Mouse (Mus musculus): ENCODE measurements at regions not wholly inside any gene's neighbourhood (a gene's known extent, or its start where the extent isn't known, plus 50 kb on each side); places are given as distances from the start of the nearest gene placed in this dataset.

DNA sequence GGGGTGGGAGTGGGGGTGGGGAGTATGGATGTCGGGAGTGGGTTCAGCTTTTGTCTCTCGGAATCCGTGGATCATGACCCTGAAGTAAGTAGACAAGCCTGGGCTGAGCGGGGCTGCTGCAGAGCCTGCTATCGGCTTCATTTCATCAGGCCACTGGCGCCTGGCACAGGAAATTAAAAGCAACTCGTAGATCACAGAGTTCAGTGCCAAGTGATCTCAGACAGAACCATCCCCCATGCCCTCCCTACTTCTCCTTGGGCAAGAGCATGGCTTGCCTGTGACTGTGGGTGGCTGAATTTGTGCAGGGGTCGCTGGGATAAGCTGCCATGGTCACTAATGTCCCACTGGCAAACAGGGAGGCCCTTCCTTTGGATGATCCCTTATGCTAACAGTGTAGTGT is 161.3 kb upstream of the Il12b start:
- H3K27ac ChIP-seq (ENCODE audit: low read length), result no peak overlapping the region
- H3K4me1 ChIP-seq (ENCODE audit: control insufficient read depth, insufficient read depth, low read length), result no peaks in the 10 kb centered on the region
- no peak overlapping the region for H3K4me3 ChIP-seq (ENCODE audit: low read depth, low read length)
- no peak overlapping the region for H3K4me2 ChIP-seq (replicated peaks; ENCODE audit: low read depth, low read length)
- H3K27me3 ChIP-seq (ENCODE audit: control insufficient read depth, insufficient read depth, low read length), result no peaks in the 10 kb centered on the region
- 79% methylated on average over 8 of the region's 8 CpGs for WGBS
- H3K9ac ChIP-seq (replicated peaks; ENCODE audit: low read depth, low read length), result no peak overlapping the region
- H3K9me3 ChIP-seq (ENCODE audit: control insufficient read depth, low read depth, low read length), result no peaks in the 10 kb centered on the region
- no peaks in the 10 kb centered on the region for H3K36me3 ChIP-seq (ENCODE audit: control insufficient read depth, insufficient read depth, low read length)
- no peak for ATAC-seq (ENCODE audit: insufficient number of reproducible peaks, insufficient read depth, low FRiP score, low read depth)

- Histone ChIP-seq H3K4me1 (ENCODE audit: control insufficient read depth, insufficient read depth, low read length) (no peaks in the 10 kb centered on the region), H3K27me3 (ENCODE audit: control insufficient read depth, insufficient read depth, low read length) (no peaks in the 10 kb centered on the region), H3K4me2 (replicated peaks; ENCODE audit: low read depth, low read length) (no peak overlapping the region), H3K9ac (replicated peaks; ENCODE audit: low read depth, low read length) (no peak overlapping the region), H3K9me3 (ENCODE audit: control insufficient read depth, low read depth, low read length) (no peaks in the 10 kb centered on the region), H3K4me3 (ENCODE audit: low read depth, low read length) (no peak overlapping the region), H3K36me3 (ENCODE audit: control insufficient read depth, insufficient read depth, low read length) (no peaks in the 10 kb centered on the region), H3K27ac (ENCODE audit: low read length) (no peak overlapping the region)
- no peak for ATAC-seq (ENCODE audit: insufficient number of reproducible peaks, insufficient read depth, low FRiP score, low read depth)
- 33% methylated on average over 2 of the region's 2 CpGs for WGBS
Measured at GRCm38 (mm10) chr11:44243184-44243583, 156.7 kb upstream of the Il12b start.

DNA sequence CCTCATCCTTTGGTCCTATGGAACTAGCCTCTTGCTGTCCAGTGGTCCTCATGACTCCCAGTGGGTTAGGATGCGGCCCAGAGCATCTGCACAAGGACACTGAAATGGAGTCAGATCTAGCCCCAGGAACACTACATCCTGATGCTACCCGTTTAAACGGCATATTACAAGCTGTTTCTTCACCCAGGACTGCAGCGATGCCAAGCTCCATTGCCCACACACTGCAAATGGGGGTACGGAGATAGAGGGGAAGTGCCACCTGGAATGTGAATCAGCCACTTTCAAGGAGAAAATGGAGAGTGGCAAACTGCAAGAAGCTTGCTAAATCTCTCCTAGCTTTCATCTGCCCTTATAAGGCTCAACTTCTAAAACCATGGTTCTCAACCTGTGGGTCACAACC is 148.0 kb upstream of the Il12b start:
- Histone ChIP-seq H3K9ac (replicated peaks; ENCODE audit: low read depth, low read length) (no peak overlapping the region), H3K4me1 (ENCODE audit: control insufficient read depth, insufficient read depth, low read length) (no peaks in the 10 kb centered on the region), H3K36me3 (ENCODE audit: control insufficient read depth, insufficient read depth, low read length) (no peaks in the 10 kb centered on the region), H3K27me3 (ENCODE audit: control insufficient read depth, insufficient read depth, low read length) (no peaks in the 10 kb centered on the region), H3K27ac (ENCODE audit: low read length) (no peak overlapping the region), H3K9me3 (ENCODE audit: control insufficient read depth, low read depth, low read length) (no peaks in the 10 kb centered on the region), H3K4me3 (ENCODE audit: low read depth, low read length) (no peak overlapping the region), H3K4me2 (replicated peaks; ENCODE audit: low read depth, low read length) (no peak overlapping the region)
- 93% methylated on average over 5 of the region's 5 CpGs for WGBS
- ATAC-seq (ENCODE audit: insufficient number of reproducible peaks, insufficient read depth, low FRiP score, low read depth), result no peak

GRCm38 (mm10) chr11:44260376-44261111 is 139.3 kb upstream of the Il12b start:
- Histone ChIP-seq H3K4me2 (replicated peaks; ENCODE audit: low read depth, low read length) (no peak overlapping the region), H3K36me3 (ENCODE audit: control insufficient read depth, insufficient read depth, low read length) (no peaks in the 10 kb centered on the region), H3K4me1 (ENCODE audit: control insufficient read depth, insufficient read depth, low read length) (no peaks in the 10 kb centered on the region), H3K9ac (replicated peaks; ENCODE audit: low read depth, low read length) (no peak overlapping the region), H3K27ac (ENCODE audit: low read length) (no peak overlapping the region), H3K27me3 (ENCODE audit: control insufficient read depth, insufficient read depth, low read length) (no peaks in the 10 kb centered on the region), H3K9me3 (ENCODE audit: control insufficient read depth, low read depth, low read length) (no peaks in the 10 kb centered on the region), H3K4me3 (ENCODE audit: low read depth, low read length) (no peak overlapping the region)
- no peak for ATAC-seq (ENCODE audit: insufficient number of reproducible peaks, insufficient read depth, low FRiP score, low read depth)
- 84% methylated on average over 10 of the region's 10 CpGs for WGBS

DNA sequence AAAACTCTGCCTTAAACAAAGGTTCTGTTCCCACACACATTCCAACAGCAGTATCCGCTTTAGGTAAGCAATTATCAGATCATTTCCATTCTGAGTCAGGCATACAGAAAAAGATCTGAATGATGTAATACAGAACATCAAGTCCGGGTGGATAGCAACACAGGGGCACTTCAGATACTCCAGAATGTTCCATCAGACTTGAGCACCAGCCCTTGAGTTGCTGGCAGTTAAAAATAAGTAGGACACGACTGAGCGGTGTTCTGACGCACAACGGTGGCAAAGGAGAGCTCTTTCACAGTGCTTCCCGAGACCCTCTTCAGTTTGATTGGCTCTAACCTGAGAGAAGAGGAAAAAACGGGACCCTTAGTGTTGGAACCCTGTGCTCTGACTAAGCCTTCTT is 138.2 kb upstream of the Il12b start:
- no peak overlapping the region for H3K9ac ChIP-seq (replicated peaks; ENCODE audit: low read depth, low read length)
- H3K4me3 ChIP-seq (ENCODE audit: low read depth, low read length), result no peak overlapping the region
- H3K27me3 ChIP-seq (ENCODE audit: control insufficient read depth, insufficient read depth, low read length), result no peaks in the 10 kb centered on the region
- no peak for ATAC-seq (ENCODE audit: insufficient number of reproducible peaks, insufficient read depth, low FRiP score, low read depth)
- WGBS, result 72% methylated on average over 8 of the region's 8 CpGs
- no peak overlapping the region for H3K4me2 ChIP-seq (replicated peaks; ENCODE audit: low read depth, low read length)
- H3K9me3 ChIP-seq (ENCODE audit: control insufficient read depth, low read depth, low read length), result no peaks in the 10 kb centered on the region
- no peak overlapping the region for H3K27ac ChIP-seq (ENCODE audit: low read length)
- no peaks in the 10 kb centered on the region for H3K36me3 ChIP-seq (ENCODE audit: control insufficient read depth, insufficient read depth, low read length)
- H3K4me1 ChIP-seq (ENCODE audit: control insufficient read depth, insufficient read depth, low read length), result no peaks in the 10 kb centered on the region

GRCm38 (mm10) chr11:44262571-44262970 is 137.3 kb upstream of the Il12b start:
- Histone ChIP-seq H3K4me1 (ENCODE audit: control insufficient read depth, insufficient read depth, low read length) (no peaks in the 10 kb centered on the region), H3K9ac (replicated peaks; ENCODE audit: low read depth, low read length) (no peak overlapping the region), H3K36me3 (ENCODE audit: control insufficient read depth, insufficient read depth, low read length) (no peaks in the 10 kb centered on the region), H3K9me3 (ENCODE audit: control insufficient read depth, low read depth, low read length) (no peaks in the 10 kb centered on the region), H3K27ac (ENCODE audit: low read length) (no peak overlapping the region), H3K4me3 (ENCODE audit: low read depth, low read length) (no peak overlapping the region), H3K27me3 (ENCODE audit: control insufficient read depth, insufficient read depth, low read length) (no peaks in the 10 kb centered on the region), H3K4me2 (replicated peaks; ENCODE audit: low read depth, low read length) (no peak overlapping the region)
- no peak for ATAC-seq (ENCODE audit: insufficient number of reproducible peaks, insufficient read depth, low FRiP score, low read depth)
- 83% methylated on average over 3 of the region's 3 CpGs for WGBS

- Histone ChIP-seq H3K27ac (ENCODE audit: low read length) (no peak overlapping the region), H3K9me3 (ENCODE audit: control insufficient read depth, low read depth, low read length) (no peaks in the 10 kb centered on the region), H3K9ac (replicated peaks; ENCODE audit: low read depth, low read length) (no peak overlapping the region), H3K36me3 (ENCODE audit: control insufficient read depth, insufficient read depth, low read length) (no peaks in the 10 kb centered on the region), H3K4me1 (ENCODE audit: control insufficient read depth, insufficient read depth, low read length) (no peaks in the 10 kb centered on the region), H3K4me3 (ENCODE audit: low read depth, low read length) (no peak overlapping the region), H3K27me3 (ENCODE audit: control insufficient read depth, insufficient read depth, low read length) (no peaks in the 10 kb centered on the region), H3K4me2 (replicated peaks; ENCODE audit: low read depth, low read length) (no peak overlapping the region)
- no peak for ATAC-seq (ENCODE audit: insufficient number of reproducible peaks, insufficient read depth, low FRiP score, low read depth)
Measured at GRCm38 (mm10) chr11:44272268-44272667, 127.6 kb upstream of the Il12b start.

DNA sequence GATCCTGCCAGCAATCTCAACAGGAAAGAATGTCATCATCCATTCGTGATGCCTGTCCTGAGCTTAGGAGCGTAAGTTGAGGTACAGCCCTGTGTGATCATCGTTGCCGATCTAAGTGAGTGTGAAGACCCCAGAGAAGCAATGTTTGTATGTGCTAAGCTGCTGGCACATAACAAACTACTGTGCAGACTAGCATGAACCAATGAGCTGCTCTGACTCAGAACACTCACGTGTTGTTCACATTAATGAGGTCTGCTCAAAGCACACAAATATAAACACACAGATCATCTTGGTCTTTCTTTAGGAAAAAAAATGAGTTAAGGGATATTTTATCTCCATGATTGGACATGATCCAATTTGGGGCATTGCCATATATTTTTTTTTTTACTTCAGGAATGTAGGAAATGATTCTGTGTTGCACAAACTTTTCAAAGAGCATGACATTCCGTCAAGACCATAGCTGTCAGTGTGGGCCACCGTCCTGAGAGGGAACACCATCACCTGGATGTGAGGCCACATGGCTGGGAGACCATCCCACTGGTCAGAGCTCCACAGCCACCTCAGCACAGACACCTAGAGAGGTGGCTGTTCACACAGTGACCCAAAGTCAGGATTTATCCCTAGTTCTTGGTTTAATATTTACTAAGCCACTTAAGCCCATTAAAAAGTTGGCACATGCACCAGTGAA is 121.2 kb upstream of the Il12b start:
- ATAC-seq (ENCODE audit: insufficient number of reproducible peaks, insufficient read depth, low FRiP score, low read depth), result no peak
- H3K4me3 ChIP-seq (ENCODE audit: low read depth, low read length), result no peak overlapping the region
- no peaks in the 10 kb centered on the region for H3K4me1 ChIP-seq (ENCODE audit: control insufficient read depth, insufficient read depth, low read length)
- H3K27me3 ChIP-seq (ENCODE audit: control insufficient read depth, insufficient read depth, low read length), result no peaks in the 10 kb centered on the region
- no peak overlapping the region for H3K27ac ChIP-seq (ENCODE audit: low read length)
- 65% methylated on average over 7 of the region's 7 CpGs for WGBS
- no peaks in the 10 kb centered on the region for H3K9me3 ChIP-seq (ENCODE audit: control insufficient read depth, low read depth, low read length)
- H3K36me3 ChIP-seq (ENCODE audit: control insufficient read depth, insufficient read depth, low read length), result no peaks in the 10 kb centered on the region
- no peak overlapping the region for H3K9ac ChIP-seq (replicated peaks; ENCODE audit: low read depth, low read length)
- no peak overlapping the region for H3K4me2 ChIP-seq (replicated peaks; ENCODE audit: low read depth, low read length)

- no peak for ATAC-seq (ENCODE audit: insufficient number of reproducible peaks, insufficient read depth, low FRiP score, low read depth)
- 78% methylated on average over 2 of the region's 2 CpGs for WGBS
- no peaks in the 10 kb centered on the region for H3K4me1 ChIP-seq (ENCODE audit: control insufficient read depth, insufficient read depth, low read length)
Measured at GRCm38 (mm10) chr11:44285961-44286360, 113.9 kb upstream of the Il12b start.

More at GRCm38 (mm10) chr11:44285961-44286360, 113.9 kb upstream of the Il12b start:
- Histone ChIP-seq H3K9me3 (ENCODE audit: control insufficient read depth, low read depth, low read length) (no peaks in the 10 kb centered on the region), H3K36me3 (ENCODE audit: control insufficient read depth, insufficient read depth, low read length) (no peaks in the 10 kb centered on the region), H3K27ac (ENCODE audit: low read length) (no peak overlapping the region), H3K9ac (replicated peaks; ENCODE audit: low read depth, low read length) (no peak overlapping the region), H3K27me3 (ENCODE audit: control insufficient read depth, insufficient read depth, low read length) (no peaks in the 10 kb centered on the region), H3K4me2 (replicated peaks; ENCODE audit: low read depth, low read length) (no peak overlapping the region), H3K4me3 (ENCODE audit: low read depth, low read length) (no peak overlapping the region)

All from stomach, embryonic 14.5 days (tissue).